Mouse (Mus musculus) liver, adult 2 months (tissue): Measurements from ENCODE around the gene Vmn2r80. TPM values are rescaled to one million over a fixed set of nuclear protein-coding genes. Genes with fewer than 3 reads are reported as not detected.
A peak's percentile ranks its signal among the peaks of the same experiment; 100 is the strongest.
"Not testable (repeated sequence)": the region's sequence is repeated elsewhere in the genome, so short reads cannot be mapped to it uniquely, and the experiment has no call there.

Experiments
- DNase-seq: peaks from one replicate; pipeline ENCODE4 v3.0.0-alpha.2; 2011; ENCODE audit warnings: low read depth, low spot score; ENCODE audit errors: extremely low read depth
- H3K27ac ChIP-seq: fragments of 200-500 bp; replicated peaks from 2 replicates; pipeline ENCODE4 v1.5.1; 2012; ENCODE audit warnings: low read depth, mild to moderate bottlenecking, control low read depth, inconsistent platforms, low read length; ENCODE audit not compliant: insufficient read depth
- H3K27me3 ChIP-seq: fragments of 200-500 bp; 2 replicates; pipeline ENCODE4 v1.6.1; 2012; ENCODE audit warnings: mild to moderate bottlenecking, moderate library complexity, low read length, inconsistent platforms; ENCODE audit not compliant: control insufficient read depth, insufficient read depth
- H3K36me3 ChIP-seq: fragments of 200-500 bp; 2 replicates; pipeline ENCODE4 v1.6.1; 2012; ENCODE audit warnings: low read length, inconsistent platforms; ENCODE audit not compliant: control insufficient read depth, insufficient read depth
- H3K4me1 ChIP-seq: fragments of 200-500 bp; 2 replicates; pipeline ENCODE4 v1.6.1; 2011; ENCODE audit warnings: low read length; ENCODE audit not compliant: control insufficient read depth, insufficient read depth
- H3K4me3 ChIP-seq: fragments of 200-500 bp; 2 replicates; pipeline ENCODE4 v1.5.1; 2011; ENCODE audit warnings: low read depth, mild to moderate bottlenecking, control low read depth, low read length, moderate library complexity; ENCODE audit not compliant: insufficient read depth
- H3K79me2 ChIP-seq: fragments of 200-500 bp; 2 replicates; pipeline ENCODE4 v1.6.1; 2012; ENCODE audit warnings: inconsistent platforms, mild to moderate bottlenecking, low read length, moderate library complexity; ENCODE audit not compliant: control insufficient read depth, insufficient read depth
- H3K9ac ChIP-seq: fragments of 200-500 bp; 2 replicates; pipeline ENCODE4 v1.6.1; 2012; ENCODE audit warnings: low read depth, mild to moderate bottlenecking, control low read depth, inconsistent platforms, low read length
- CTCF ChIP-seq: fragments of 200-500 bp; IDR thresholded peaks from 2 replicates; pipeline ENCODE4 v1.5.1; 2011; ENCODE audit warnings: low read depth, low read length, control low read depth
- POLR2A ChIP-seq: fragments of 200-500 bp; IDR thresholded peaks from 2 replicates; pipeline ENCODE4 v1.6.1; 2011; ENCODE audit warnings: low read length, control low read depth; ENCODE audit not compliant: insufficient read depth; ENCODE audit errors: extremely low read depth
- WGBS: fragments of 180-500 bp; shearing (Covaris S2); methylation state at CpG from one replicate; pipeline ENCODE4 v1.1.7; 2018; 5-methylcytosine and 5-hydroxymethylcytosine counted together
- polyA plus RNA-seq: library from polyadenylated mRNA; depleted of rRNA; stranded (reverse); fragments of >200 nt; gene quantifications from 2 replicates; pipeline ENCODE4 v1.2.3, GENCODE M21; 2012; rRNA removed
- total RNA-seq: library from RNA; depleted of rRNA; stranded (reverse); fragments of >200 nt; gene quantifications from 2 replicates; pipeline ENCODE4 v1.2.3, GENCODE M21; 2014; rRNA removed

Vmn2r80 gene
- total and polyA plus RNA-seq, 2 experiments = not detected

DNA sequence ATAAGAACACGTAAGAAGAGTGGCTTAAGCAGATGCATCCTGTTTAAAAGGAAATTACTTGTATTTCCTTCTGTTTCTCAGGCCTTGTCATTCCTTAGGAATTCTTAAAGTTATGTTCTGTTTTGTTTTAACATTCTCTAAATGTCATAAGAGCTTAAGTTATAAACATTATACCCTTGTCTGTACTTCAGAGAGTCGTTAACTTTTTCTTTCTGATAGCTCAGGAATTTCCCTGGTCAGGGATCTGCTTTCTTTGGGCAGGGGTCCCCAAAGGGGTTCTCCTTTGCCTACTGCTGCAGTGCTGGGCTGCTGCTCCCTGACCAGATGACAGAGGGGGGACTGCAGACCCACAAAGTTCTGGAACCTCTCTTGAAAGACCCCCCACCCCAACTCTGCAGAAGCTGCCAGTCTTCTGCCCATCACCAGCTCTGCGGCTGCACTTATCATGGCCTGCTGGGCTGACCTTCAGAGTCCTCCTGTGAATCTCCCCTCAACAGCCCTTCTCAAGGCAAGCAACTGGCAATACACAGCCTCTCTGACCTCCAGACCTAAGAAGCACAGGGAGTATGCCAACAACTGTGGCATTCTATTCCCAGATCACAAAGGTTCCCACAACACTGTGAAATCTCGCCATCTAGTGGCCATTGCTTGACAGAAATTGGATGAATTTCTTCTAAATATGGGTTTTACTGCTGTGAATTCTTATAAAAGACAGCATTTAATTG lies 32.3 kb upstream of the Vmn2r80 start:
- 36% methylated on average over 4 of the region's 4 CpGs for WGBS
- H3K4me3 ChIP-seq = no peak overlapping the region
- TF ChIP-seq CTCF = no peak
- no peak for TF ChIP-seq POLR2A
- H3K27me3 ChIP-seq = no peaks in the 10 kb centered on the region
- H3K27ac ChIP-seq = no peak overlapping the region
- DNase-seq = peak; percentile 59
- no peaks in the 10 kb centered on the region for H3K79me2 ChIP-seq
- H3K36me3 ChIP-seq = no peaks in the 10 kb centered on the region
- no peaks in the 10 kb centered on the region for H3K4me1 ChIP-seq
- no peak overlapping the region for H3K9ac ChIP-seq

GRCm38 (mm10) chr10:79151602-79152001 lies 3.0 kb downstream of the Vmn2r80 start:
- Histone ChIP-seq H3K27ac (no peak overlapping the region), H3K79me2 (no peaks in the 10 kb centered on the region), H3K4me1 (no peaks in the 10 kb centered on the region), H3K36me3 (no peaks in the 10 kb centered on the region), H3K9ac (no peak overlapping the region), H3K27me3 (no peaks in the 10 kb centered on the region), H3K4me3 (no peak overlapping the region)
- DNase-seq = no peak
- TF ChIP-seq POLR2A (no peak), CTCF (no peak)

- not testable (repeated sequence) for H3K79me2 ChIP-seq, H3K4me1 ChIP-seq, H3K27ac ChIP-seq, DNase-seq, H3K4me3 ChIP-seq, H3K9ac ChIP-seq, H3K36me3 ChIP-seq, H3K27me3 ChIP-seq
- WGBS = 74% methylated on average over 1 of the region's 1 CpGs
These were observed 51.4 kb downstream of the Vmn2r80 start for GRCm38 (mm10) chr10:79199973-79200372.

DNA sequence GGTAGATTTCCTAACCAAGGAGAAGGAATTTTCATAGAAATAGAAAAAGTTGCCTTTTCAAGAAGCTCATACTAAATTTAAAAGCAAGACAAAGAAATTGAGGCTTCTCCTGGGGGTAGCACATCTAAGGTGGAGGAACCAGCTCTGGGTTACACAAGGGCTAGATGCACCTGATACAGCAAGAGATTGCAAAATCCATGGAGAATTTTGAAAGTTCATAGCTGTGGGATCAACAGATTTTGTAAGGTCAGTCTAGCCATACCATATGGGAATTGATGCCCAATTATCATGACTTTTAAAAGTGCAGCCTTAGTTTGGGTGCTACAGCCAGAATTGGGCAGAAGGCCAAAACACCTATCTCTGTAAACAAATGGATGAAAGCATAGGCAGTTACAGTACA lies 71.9 kb downstream of the Vmn2r80 start:
- no peaks in the 10 kb centered on the region for H3K79me2 ChIP-seq
- no peaks in the 10 kb centered on the region for H3K36me3 ChIP-seq
- H3K4me1 ChIP-seq = no peaks in the 10 kb centered on the region
- no peak for DNase-seq
- H3K9ac ChIP-seq = no peak overlapping the region
- no peaks in the 10 kb centered on the region for H3K27me3 ChIP-seq
- no peak overlapping the region for H3K27ac ChIP-seq
- TF ChIP-seq CTCF (no peak), POLR2A (no peak)
- H3K4me3 ChIP-seq = no peak overlapping the region

GRCm38 (mm10) chr10:79221606-79222005 lies 73.0 kb downstream of the Vmn2r80 start:
- H3K79me2 ChIP-seq = no peaks in the 10 kb centered on the region
- H3K27ac ChIP-seq = no peak overlapping the region
- H3K27me3 ChIP-seq = no peaks in the 10 kb centered on the region
- no peaks in the 10 kb centered on the region for H3K36me3 ChIP-seq
- H3K9ac ChIP-seq = no peak overlapping the region
- no peak for DNase-seq
- H3K4me3 ChIP-seq = no peak overlapping the region
- H3K4me1 ChIP-seq = no peaks in the 10 kb centered on the region
- TF ChIP-seq POLR2A (no peak), CTCF (no peak)

- Histone ChIP-seq H3K79me2 (no peaks in the 10 kb centered on the region), H3K36me3 (no peaks in the 10 kb centered on the region), H3K4me3 (no peak overlapping the region), H3K27me3 (no peaks in the 10 kb centered on the region), H3K9ac (no peak overlapping the region), H3K4me1 (no peaks in the 10 kb centered on the region), H3K27ac (no peak overlapping the region)
- DNase-seq = no peak
- no peak for TF ChIP-seq POLR2A
- TF ChIP-seq CTCF = no peak
- 70% methylated on average over 7 of the region's 7 CpGs for WGBS
These were observed 73.6 kb downstream of the Vmn2r80 start for GRCm38 (mm10) chr10:79222214-79222613.

Other genes with a start within 250 kb of the Vmn2r80 start
- not detected in 2 replicates for gene Olfr1354, start 235.6 kb upstream of the Vmn2r80 start, total RNA-seq
- gene Olfr1354, start 235.6 kb upstream of the Vmn2r80 start, polyA plus RNA-seq = not detected in 2 replicates
- gene Olfr8, start 198.1 kb upstream of the Vmn2r80 start, total RNA-seq = not detected in 2 replicates
- not detected in 2 replicates for gene Olfr8, start 198.1 kb upstream of the Vmn2r80 start, polyA plus RNA-seq
- gene Olfr1353, start 185.5 kb upstream of the Vmn2r80 start, total RNA-seq = not detected in 2 replicates
- gene Olfr1353, start 185.5 kb upstream of the Vmn2r80 start, polyA plus RNA-seq = not detected in 2 replicates
- gene Olfr1352, start 167.7 kb upstream of the Vmn2r80 start, total RNA-seq = not detected in 2 replicates
- gene Olfr1352, start 167.7 kb upstream of the Vmn2r80 start, polyA plus RNA-seq = not detected in 2 replicates
- gene Olfr1351, start 136.3 kb upstream of the Vmn2r80 start, total RNA-seq = not detected in 2 replicates
- not detected in 2 replicates for gene Olfr1351, start 136.3 kb upstream of the Vmn2r80 start, polyA plus RNA-seq
- gene Olfr57, start 120.0 kb upstream of the Vmn2r80 start, total RNA-seq = not detected in 2 replicates
- not detected in 2 replicates for gene Olfr57, start 120.0 kb upstream of the Vmn2r80 start, polyA plus RNA-seq
- 12.1 and 13.8 TPM in 2 replicates for gene 2610008E11Rik, start 51.2 kb upstream of the Vmn2r80 start, total RNA-seq
- gene 2610008E11Rik, start 51.2 kb upstream of the Vmn2r80 start, polyA plus RNA-seq = 0.67 and 0.75 TPM in 2 replicates
- gene Vmn2r81, start 98.9 kb downstream of the Vmn2r80 start, total RNA-seq = not detected in 2 replicates
- gene Vmn2r81, start 98.9 kb downstream of the Vmn2r80 start, polyA plus RNA-seq = not detected in 2 replicates
- gene Vmn2r82, start 207.8 kb downstream of the Vmn2r80 start, total RNA-seq = not detected in 2 replicates
- not detected in 2 replicates for gene Vmn2r82, start 207.8 kb downstream of the Vmn2r80 start, polyA plus RNA-seq